Mouse (Mus musculus): ENCODE measurements around the gene Cdon. TPM values are rescaled to one million over a fixed set of nuclear protein-coding genes. Genes with fewer than 3 reads are reported as not detected.

Gene Cdon
- polyA plus RNA-seq, 1 experiment, result 49.9 TPM

DNA sequence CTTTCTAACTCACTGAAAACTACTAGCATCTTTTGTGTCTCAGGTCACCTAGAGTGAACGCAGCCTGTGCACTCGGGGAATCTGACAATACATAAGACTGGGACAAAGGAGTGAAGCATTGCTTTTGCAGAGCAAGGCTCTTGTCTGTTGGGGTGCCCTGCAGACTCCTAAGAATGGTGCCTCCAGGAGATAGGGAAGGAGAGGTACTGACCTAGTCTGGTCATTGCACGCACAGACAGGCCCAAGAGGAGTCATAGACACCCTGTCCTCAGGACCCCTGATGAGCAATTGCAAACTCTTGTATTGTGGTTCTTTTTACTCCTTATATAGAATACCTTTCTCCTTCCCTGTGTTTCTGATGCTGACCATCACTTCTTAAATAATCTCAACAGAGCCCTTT is 13.4 kb downstream of the Cdon start:
- H3K4me3 ChIP-seq, result no peak overlapping the region

DNA sequence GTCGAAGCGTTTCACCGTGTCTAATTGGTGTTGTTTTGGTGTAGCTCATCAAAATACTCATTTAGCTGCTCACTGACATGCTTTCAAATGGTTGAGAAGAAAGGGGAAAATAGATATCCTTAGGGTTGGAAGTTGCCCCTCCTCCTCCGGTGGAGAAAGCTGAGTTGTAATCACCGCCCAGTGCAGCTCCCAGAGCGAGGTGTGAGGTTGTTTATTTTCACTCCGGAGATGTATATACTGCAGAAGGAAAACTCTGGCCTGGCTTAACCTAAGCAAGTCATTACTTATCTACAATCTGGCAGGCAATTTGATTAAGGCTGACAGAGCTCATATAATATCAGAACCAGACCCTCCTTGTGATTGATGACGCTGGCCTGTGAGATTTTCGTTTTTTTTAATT is 14.6 kb downstream of the Cdon start:
- no peak overlapping the region for H3K4me3 ChIP-seq
- H3K4me2 ChIP-seq (ENCODE audit: low read depth), result no peak overlapping the region
- no peak overlapping the region for H3ac ChIP-seq (ENCODE audit: control insufficient read depth, insufficient read length)
- peaks cover 13% of the 10 kb centered on the region for H3K36me3 ChIP-seq (ENCODE audit: control insufficient read depth, insufficient read depth)
- no peak for TF ChIP-seq E2F4 (IDR thresholded peaks at IDR 0.05; ENCODE audit: insufficient read depth)
- TF ChIP-seq TCF12 (IDR thresholded peaks at IDR 0.05; ENCODE audit: insufficient read depth, poor library complexity, severe bottlenecking), result no peak
- no peak for TF ChIP-seq POLR2AphosphoS2 (IDR thresholded peaks at IDR 0.05; ENCODE audit: insufficient read length, low read depth)
- no peak for TF ChIP-seq CEBPB (IDR thresholded peaks at IDR 0.05; ENCODE audit: insufficient read depth, poor library complexity, severe bottlenecking)
- no peak for TF ChIP-seq MYOD1 (IDR thresholded peaks at IDR 0.05; ENCODE audit: control insufficient read depth in 1 of 3, insufficient read length in 2 of 3, low read depth in 2 of 3)
- TF ChIP-seq USF1 (IDR thresholded peaks at IDR 0.05; ENCODE audit: low read depth), result no peak
- TF ChIP-seq MYOG (IDR thresholded peaks at IDR 0.05; ENCODE audit: control insufficient read depth in 1 of 3, insufficient read depth in 1 of 3, insufficient read length in 2 of 3, low read depth in 2 of 3), result no peak
- no peak for TF ChIP-seq REST (IDR thresholded peaks at IDR 0.05; ENCODE audit: insufficient read depth, insufficient read length)
- TF ChIP-seq SRF (IDR thresholded peaks at IDR 0.05; ENCODE audit: control insufficient read depth, insufficient read length, low read depth), result no peak
- no peak for TF ChIP-seq POLR2A (IDR thresholded peaks at IDR 0.05; ENCODE audit: insufficient read length, low read depth)
- TF ChIP-seq TCF3 (IDR thresholded peaks at IDR 0.05; ENCODE audit: insufficient read length, low read depth), result no peak
- no peak for TF ChIP-seq MAX (IDR thresholded peaks at IDR 0.05; ENCODE audit: low read depth)
- no peaks in the 10 kb centered on the region for H3K27me3 ChIP-seq (ENCODE audit: control insufficient read depth, insufficient read depth, insufficient read length)
- peaks cover 99% of the 10 kb centered on the region for H3K79me2 ChIP-seq (ENCODE audit: control insufficient read depth, insufficient read depth)

More for the DNA sequence above, 13.4 kb downstream of the Cdon start:
- no peaks in the 10 kb centered on the region for H3K27me3 ChIP-seq (ENCODE audit: control insufficient read depth, insufficient read depth, insufficient read length)
- peaks cover 17% of the 10 kb centered on the region for H3K36me3 ChIP-seq (ENCODE audit: control insufficient read depth, insufficient read depth)
- H3ac ChIP-seq (ENCODE audit: control insufficient read depth, insufficient read length), result no peak overlapping the region
- peaks cover 97% of the 10 kb centered on the region for H3K79me2 ChIP-seq (ENCODE audit: control insufficient read depth, insufficient read depth)
- TF ChIP-seq USF1 (IDR thresholded peaks at IDR 0.05; ENCODE audit: low read depth) (no peak), TCF3 (IDR thresholded peaks at IDR 0.05; ENCODE audit: insufficient read length, low read depth) (no peak), POLR2A (IDR thresholded peaks at IDR 0.05; ENCODE audit: insufficient read length, low read depth) (no peak), TCF12 (IDR thresholded peaks at IDR 0.05; ENCODE audit: insufficient read depth, poor library complexity, severe bottlenecking) (no peak), POLR2AphosphoS2 (IDR thresholded peaks at IDR 0.05; ENCODE audit: insufficient read length, low read depth) (no peak), MAX (IDR thresholded peaks at IDR 0.05; ENCODE audit: low read depth) (no peak), CEBPB (IDR thresholded peaks at IDR 0.05; ENCODE audit: insufficient read depth, poor library complexity, severe bottlenecking) (no peak)
- no peak overlapping the region for H3K4me2 ChIP-seq (ENCODE audit: low read depth)

DNA sequence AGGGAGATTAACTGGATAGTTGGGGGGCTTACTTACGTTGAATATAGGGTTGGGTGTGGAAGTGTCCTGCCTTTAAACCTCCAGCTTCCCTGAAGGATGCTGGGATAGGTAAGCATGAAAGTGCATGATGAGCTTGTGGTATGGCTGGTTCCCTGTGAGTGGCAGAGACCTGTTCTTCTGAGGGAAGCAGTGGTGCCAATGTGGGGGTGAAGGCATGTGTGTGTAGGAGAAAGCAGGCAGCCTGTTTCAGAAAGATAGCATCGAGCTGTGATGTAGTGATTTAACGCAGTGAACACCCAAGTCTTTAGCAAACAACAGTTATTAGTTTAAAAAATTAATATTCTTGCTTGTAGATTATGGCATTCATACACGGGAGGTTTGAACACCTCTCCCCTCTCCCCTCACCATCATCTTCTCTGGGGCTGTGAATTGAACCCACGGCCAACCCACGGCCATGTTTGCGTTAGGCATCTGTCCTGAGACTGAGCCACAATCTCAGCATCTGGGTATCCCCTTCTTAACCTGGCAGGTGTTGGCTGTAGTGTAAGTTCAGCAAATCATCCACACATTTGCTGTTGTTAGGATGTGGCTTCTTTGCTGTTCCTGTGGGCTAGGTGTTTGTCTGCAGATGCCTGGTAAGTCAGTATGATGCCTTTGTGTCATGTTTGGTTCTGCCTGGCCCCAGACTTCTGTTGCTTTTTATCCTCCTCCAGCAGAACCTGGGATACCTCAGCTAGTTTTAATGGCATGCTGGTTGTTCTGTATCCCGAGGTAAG is 17.5 kb downstream of the Cdon start:
- Histone ChIP-seq H3K36me3 (ENCODE audit: control insufficient read depth, insufficient read depth) (peaks cover 8% of the 10 kb centered on the region), H3ac (ENCODE audit: control insufficient read depth, insufficient read length) (no peak overlapping the region), H3K4me2 (ENCODE audit: low read depth) (no peak overlapping the region), H3K4me3 (no peak overlapping the region), H3K79me2 (ENCODE audit: control insufficient read depth, insufficient read depth) (peaks cover 100% of the 10 kb centered on the region), H3K27me3 (ENCODE audit: control insufficient read depth, insufficient read depth, insufficient read length) (no peaks in the 10 kb centered on the region)
- TF ChIP-seq POLR2AphosphoS2 (IDR thresholded peaks at IDR 0.05; ENCODE audit: insufficient read length, low read depth), result peak; percentile 33
- TF ChIP-seq CEBPB (IDR thresholded peaks at IDR 0.05; ENCODE audit: insufficient read depth, poor library complexity, severe bottlenecking), result no peak

DNA sequence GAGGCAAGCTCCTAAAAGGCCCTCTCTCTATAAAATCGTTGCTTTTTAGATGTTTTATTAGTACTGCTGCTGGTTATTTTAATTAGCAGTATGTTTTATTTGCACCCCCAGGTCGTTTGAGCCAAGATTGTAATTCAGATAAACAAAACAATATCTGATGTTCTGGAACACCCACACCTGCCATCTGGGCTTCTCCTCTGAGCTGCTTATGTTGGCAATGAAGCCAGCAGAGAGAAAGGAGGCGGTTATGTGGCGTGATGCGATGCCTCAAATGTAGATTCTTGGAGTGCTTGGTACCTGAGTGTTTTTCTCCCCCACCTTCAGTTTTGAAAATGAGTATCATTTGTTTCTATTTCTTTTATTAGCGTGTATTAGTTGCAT is 18.1 kb downstream of the Cdon start:
- H3K36me3 ChIP-seq (ENCODE audit: control insufficient read depth, insufficient read depth), result peaks cover 8% of the 10 kb centered on the region
- H3K79me2 ChIP-seq (ENCODE audit: control insufficient read depth, insufficient read depth), result peaks cover 100% of the 10 kb centered on the region
- no peak for TF ChIP-seq USF1 (IDR thresholded peaks at IDR 0.05; ENCODE audit: low read depth)
- H3ac ChIP-seq (ENCODE audit: control insufficient read depth, insufficient read length), result no peak overlapping the region
- H3K4me2 ChIP-seq (ENCODE audit: low read depth), result no peak overlapping the region
- no peak overlapping the region for H3K4me3 ChIP-seq
- H3K27me3 ChIP-seq (ENCODE audit: control insufficient read depth, insufficient read depth, insufficient read length), result no peaks in the 10 kb centered on the region

DNA sequence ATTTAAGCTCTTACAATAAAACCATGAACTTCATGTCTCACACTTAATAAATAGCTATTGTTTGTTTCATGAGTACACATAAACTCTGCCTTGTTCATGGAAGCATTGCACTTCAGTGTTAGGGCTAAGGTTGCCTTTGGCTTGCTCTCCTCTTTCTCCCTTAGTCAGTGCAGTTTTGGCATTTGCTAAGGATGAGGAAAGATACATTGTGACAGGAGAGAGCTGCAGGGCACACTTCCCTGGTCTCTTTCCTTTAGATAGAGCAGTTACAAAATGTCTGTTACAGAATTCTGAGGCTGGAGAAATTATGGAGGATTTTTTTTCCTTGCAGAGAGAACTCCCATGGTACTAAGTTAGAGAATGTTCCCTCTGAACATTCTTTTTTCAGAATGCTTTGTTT is 18.8 kb downstream of the Cdon start:
- Histone ChIP-seq H3K79me2 (ENCODE audit: control insufficient read depth, insufficient read depth) (peaks cover 100% of the 10 kb centered on the region), H3K4me2 (ENCODE audit: low read depth) (no peak overlapping the region), H3ac (ENCODE audit: control insufficient read depth, insufficient read length) (no peak overlapping the region), H3K36me3 (ENCODE audit: control insufficient read depth, insufficient read depth) (peaks cover 5% of the 10 kb centered on the region), H3K27me3 (ENCODE audit: control insufficient read depth, insufficient read depth, insufficient read length) (no peaks in the 10 kb centered on the region), H3K4me3 (no peak overlapping the region)
- TF ChIP-seq MYOG (IDR thresholded peaks at IDR 0.05; ENCODE audit: control insufficient read depth in 1 of 3, insufficient read depth in 1 of 3, insufficient read length in 2 of 3, low read depth in 2 of 3), result no peak
- no peak for TF ChIP-seq SRF (IDR thresholded peaks at IDR 0.05; ENCODE audit: control insufficient read depth, insufficient read length, low read depth)
- no peak for TF ChIP-seq USF1 (IDR thresholded peaks at IDR 0.05; ENCODE audit: low read depth)
- no peak for TF ChIP-seq TCF3 (IDR thresholded peaks at IDR 0.05; ENCODE audit: insufficient read length, low read depth)
- TF ChIP-seq TCF12 (IDR thresholded peaks at IDR 0.05; ENCODE audit: insufficient read depth, poor library complexity, severe bottlenecking), result no peak
- no peak for TF ChIP-seq MAX (IDR thresholded peaks at IDR 0.05; ENCODE audit: low read depth)
- TF ChIP-seq E2F4 (IDR thresholded peaks at IDR 0.05; ENCODE audit: insufficient read depth), result no peak
- no peak for TF ChIP-seq POLR2A (IDR thresholded peaks at IDR 0.05; ENCODE audit: insufficient read length, low read depth)
- no peak for TF ChIP-seq REST (IDR thresholded peaks at IDR 0.05; ENCODE audit: insufficient read depth, insufficient read length)
- TF ChIP-seq POLR2AphosphoS2 (IDR thresholded peaks at IDR 0.05; ENCODE audit: insufficient read length, low read depth), result no peak
